ENCODE assay signal across 28 mouse cellular contexts in genomic region chr10:122705457-122705856, GRCm38 (mm10). TPM values are rescaled to one million over a fixed set of nuclear protein-coding genes. Genes with fewer than 3 reads are reported as not detected.
DNase-seq lines count a peak whose midpoint lies in the region; ATAC-seq and TF ChIP-seq lines count a peak whose summit lies in the region.
"Had no signal": no experiment of that assay in that cellular context is flagged by ENCODE, and none has a peak within 500 bp of the region (broad histone marks: within the 10 kb centered on the region; RNA-seq: fewer than 3 reads in every experiment).

No protein-coding gene starts in this region.

- no peaks in the 10 kb centered on the region for H3K27me3 ChIP-seq in hindbrain, embryonic 13.5 days
- no peaks in the 10 kb centered on the region for H3K27me3 ChIP-seq in hindbrain, embryonic 11.5 days (ENCODE audit: control insufficient read depth, insufficient read depth, low read length)
- H3K27me3 ChIP-seq in hindbrain, postnatal 0 days (ENCODE audit: insufficient read depth, low read length) = no peaks in the 10 kb centered on the region
- H3K27me3 ChIP-seq in hindbrain, embryonic 12.5 days = no peaks in the 10 kb centered on the region
- no peaks in the 10 kb centered on the region for H3K27me3 ChIP-seq in midbrain, postnatal 0 days (ENCODE audit: insufficient read depth, low read length)
- H3K27me3 ChIP-seq in midbrain, embryonic 15.5 days (replicated peaks) = no peaks in the 10 kb centered on the region
- H3K27me3 ChIP-seq: embryonic facial prominence, embryonic 13.5 days; forebrain, embryonic 13.5 days; heart, embryonic 13.5 days; intestine, embryonic 15.5 days; Patski had no signal

- H3K27ac ChIP-seq in hindbrain, embryonic 13.5 days = 0 out of 2 replicates have a peak overlapping the region, but pooled peaks have one; percentile 2
- no peak overlapping the region for H3K27ac ChIP-seq in hindbrain, embryonic 11.5 days (ENCODE audit: low read depth, low read length)
- peak overlapping the region; percentile 60 for H3K27ac ChIP-seq in hindbrain, postnatal 0 days
- H3K27ac ChIP-seq in hindbrain, embryonic 12.5 days = no peak overlapping the region
- no peak overlapping the region for H3K27ac ChIP-seq in midbrain, postnatal 0 days (ENCODE audit: low read depth, low read length)
- no peak overlapping the region for H3K27ac ChIP-seq in midbrain, embryonic 15.5 days
- H3K27ac ChIP-seq: embryonic facial prominence, embryonic 10.5 days; embryonic facial prominence, embryonic 13.5 days; forebrain, embryonic 13.5 days; heart, adult 2 months; heart, embryonic 10.5 days; heart, embryonic 13.5 days; intestine, embryonic 15.5 days had no signal

- H3K9ac ChIP-seq in hindbrain, embryonic 13.5 days = no peak overlapping the region
- H3K9ac ChIP-seq in hindbrain, embryonic 11.5 days (ENCODE audit: low read depth, low read length) = no peak overlapping the region
- H3K9ac ChIP-seq in hindbrain, postnatal 0 days (replicated peaks; ENCODE audit: low read length) = no peak overlapping the region
- H3K9ac ChIP-seq in hindbrain, embryonic 12.5 days = no peak overlapping the region
- no peak overlapping the region for H3K9ac ChIP-seq in midbrain, postnatal 0 days (replicated peaks; ENCODE audit: low read length, poor library complexity, severe bottlenecking)
- no peak overlapping the region for H3K9ac ChIP-seq in midbrain, embryonic 15.5 days
- H3K9ac ChIP-seq: embryonic facial prominence, embryonic 13.5 days; forebrain, embryonic 13.5 days; heart, embryonic 13.5 days; intestine, embryonic 15.5 days had no signal

- H3K4me3 ChIP-seq in hindbrain, embryonic 13.5 days = no peak overlapping the region
- no peak overlapping the region for H3K4me3 ChIP-seq in hindbrain, embryonic 11.5 days (ENCODE audit: low read depth, low read length)
- no peak overlapping the region for H3K4me3 ChIP-seq in hindbrain, postnatal 0 days (ENCODE audit: low read length)
- H3K4me3 ChIP-seq in hindbrain, embryonic 12.5 days = no peak overlapping the region
- H3K4me3 ChIP-seq in midbrain, postnatal 0 days (ENCODE audit: low read depth, low read length) = no peak overlapping the region
- no peak overlapping the region for H3K4me3 ChIP-seq in midbrain, embryonic 15.5 days
- H3K4me3 ChIP-seq: embryonic facial prominence, embryonic 10.5 days; embryonic facial prominence, embryonic 13.5 days; erythroblast, embryonic 14.5 days; forebrain, embryonic 13.5 days; heart, adult 2 months; heart, embryonic 10.5 days; heart, embryonic 13.5 days; intestine, embryonic 15.5 days had no signal

- no peak for ATAC-seq in hindbrain, embryonic 13.5 days (ENCODE audit: low FRiP score)
- no peak for ATAC-seq in hindbrain, embryonic 11.5 days (ENCODE audit: low FRiP score)
- peak; percentile 83 for ATAC-seq in hindbrain, postnatal 0 days
- no peak for ATAC-seq in hindbrain, embryonic 12.5 days (ENCODE audit: low FRiP score)
- no peak for ATAC-seq in midbrain, postnatal 0 days (ENCODE audit: low FRiP score)
- ATAC-seq in midbrain, embryonic 15.5 days (replicated peaks) = no peak
- ATAC-seq: forebrain, embryonic 13.5 days; forebrain, embryonic 16.5 days; intestine, embryonic 15.5 days had no signal

- no peaks in the 10 kb centered on the region for H3K36me3 ChIP-seq in hindbrain, embryonic 13.5 days
- H3K36me3 ChIP-seq in hindbrain, embryonic 11.5 days (ENCODE audit: control insufficient read depth, insufficient read depth, low read length) = no peaks in the 10 kb centered on the region
- H3K36me3 ChIP-seq in hindbrain, postnatal 0 days (ENCODE audit: insufficient read depth, low read length) = no peaks in the 10 kb centered on the region
- H3K36me3 ChIP-seq in hindbrain, embryonic 12.5 days = no peaks in the 10 kb centered on the region
- no peaks in the 10 kb centered on the region for H3K36me3 ChIP-seq in midbrain, postnatal 0 days (ENCODE audit: insufficient read depth, low read length)
- no peaks in the 10 kb centered on the region for H3K36me3 ChIP-seq in midbrain, embryonic 15.5 days (replicated peaks)
- H3K36me3 ChIP-seq: embryonic facial prominence, embryonic 10.5 days; embryonic facial prominence, embryonic 13.5 days; heart, embryonic 10.5 days; heart, embryonic 13.5 days; intestine, embryonic 15.5 days had no signal

- peak; percentile 2 for DNase-seq in cerebellum, adult 11-12 months
- no peak for DNase-seq in cerebellum, postnatal 25 days
- DNase-seq in hindbrain, embryonic 11.5 days (ENCODE audit: low spot score) = no peak
- peak; percentile 68 for DNase-seq in hindbrain, postnatal 0 days (ENCODE audit: low spot score)
- DNase-seq in midbrain, postnatal 0 days (ENCODE audit: low spot score) = peak; percentile 68
- DNase-seq: adrenal gland, postnatal 10 days; adrenal gland, postnatal 36 days; cerebellum, adult 18-20 months; cerebellum, adult 9-11 months; gastrocnemius, postnatal 10 days; gastrocnemius, postnatal 36 days; heart, adult 2 months; heart, postnatal 14 days; heart, postnatal 4 days; kidney, adult 11 months; kidney, adult 8-10 months had no signal

- no peak for TF ChIP-seq CTCF in hindbrain, postnatal 0 days (IDR thresholded peaks at IDR 0.05; ENCODE audit: low read depth)
- TF ChIP-seq CTCF in midbrain, postnatal 0 days (IDR thresholded peaks at IDR 0.05) = no peak

- WGBS in hindbrain, embryonic 13.5 days = 84% methylated on average over 6 of the region's 6 CpGs
- 86% methylated on average over 6 of the region's 6 CpGs for WGBS in hindbrain, embryonic 11.5 days
- WGBS in hindbrain, postnatal 0 days = 64% methylated on average over 6 of the region's 6 CpGs
- 84% methylated on average over 6 of the region's 6 CpGs for WGBS in hindbrain, embryonic 12.5 days
- 86% methylated on average over 6 of the region's 6 CpGs for WGBS in midbrain, postnatal 0 days
- 82% methylated on average over 6 of the region's 6 CpGs for WGBS in midbrain, embryonic 15.5 days

- peaks cover 17% of the 10 kb centered on the region; the same call in 1 of the 2 replicates for H3K4me1 ChIP-seq in hindbrain, embryonic 13.5 days (replicated peaks)
- H3K4me1 ChIP-seq in hindbrain, embryonic 11.5 days (replicated peaks; ENCODE audit: control insufficient read depth, insufficient read depth, low read length) = no peaks in the 10 kb centered on the region
- H3K4me1 ChIP-seq in hindbrain, postnatal 0 days (ENCODE audit: insufficient read depth, low read length) = no peaks in the 10 kb centered on the region
- H3K4me1 ChIP-seq in hindbrain, embryonic 12.5 days = peaks cover 3% of the 10 kb centered on the region; the same call in 1 of the 2 replicates
- 0 out of 2 replicates have a peak, but pooled peaks cover 3% of the 10 kb centered on the region for H3K4me1 ChIP-seq in midbrain, postnatal 0 days (ENCODE audit: insufficient read depth, low read length)
- H3K4me1 ChIP-seq in midbrain, embryonic 15.5 days = peaks cover 8% of the 10 kb centered on the region; the same call in 1 of the 2 replicates
- H3K4me1 ChIP-seq: heart, embryonic 10.5 days; intestine, embryonic 15.5 days had no signal

- no peak overlapping the region for H3K4me2 ChIP-seq in hindbrain, embryonic 13.5 days
- H3K4me2 ChIP-seq in hindbrain, embryonic 11.5 days (replicated peaks; ENCODE audit: low read depth, low read length) = no peak overlapping the region
- H3K4me2 ChIP-seq in hindbrain, postnatal 0 days (ENCODE audit: low read depth, low read length) = no peak overlapping the region
- H3K4me2 ChIP-seq in hindbrain, embryonic 12.5 days (replicated peaks) = no peak overlapping the region
- no peak overlapping the region for H3K4me2 ChIP-seq in midbrain, postnatal 0 days (ENCODE audit: low read depth, low read length, poor library complexity, severe bottlenecking)
- no peak overlapping the region for H3K4me2 ChIP-seq in midbrain, embryonic 15.5 days
- H3K4me2 ChIP-seq: embryonic facial prominence, embryonic 13.5 days; forebrain, embryonic 13.5 days; heart, embryonic 13.5 days; intestine, embryonic 15.5 days had no signal

- no peaks in the 10 kb centered on the region for H3K9me3 ChIP-seq in hindbrain, embryonic 13.5 days
- H3K9me3 ChIP-seq in hindbrain, embryonic 11.5 days (ENCODE audit: control insufficient read depth, low read length) = no peaks in the 10 kb centered on the region
- H3K9me3 ChIP-seq in hindbrain, postnatal 0 days (ENCODE audit: low read length) = no peaks in the 10 kb centered on the region
- H3K9me3 ChIP-seq in hindbrain, embryonic 12.5 days (replicated peaks) = no peaks in the 10 kb centered on the region
- H3K9me3 ChIP-seq in midbrain, postnatal 0 days (ENCODE audit: low read length) = no peaks in the 10 kb centered on the region
- H3K9me3 ChIP-seq in midbrain, embryonic 15.5 days = no peaks in the 10 kb centered on the region
- H3K9me3 ChIP-seq: embryonic facial prominence, embryonic 10.5 days; embryonic facial prominence, embryonic 13.5 days; forebrain, embryonic 13.5 days; heart, embryonic 10.5 days; heart, embryonic 13.5 days; intestine, embryonic 15.5 days had no signal

RNA-seq across cellular contexts. Expression of gene Ppm1h, which starts 26.9 kb away (rescaled TPM):
- 20.3 and 20.6 TPM in 2 replicates for polyA plus RNA-seq in hindbrain, embryonic 13.5 days (2015; fragmentation: Nextera tagmentation; extraction: Ambion mirVana)
- 8.1 and 9.7 TPM in 2 replicates for polyA plus RNA-seq in hindbrain, embryonic 11.5 days (2014; fragmentation: Nextera tagmentation; extraction: Ambion mirVana)
- 50.6 and 60.2 TPM in 2 replicates for total RNA-seq in hindbrain, postnatal 0 days (2014; rRNA removed)
- 50.3 and 54.9 TPM in 2 replicates for polyA plus RNA-seq in hindbrain, postnatal 0 days (2015; fragmentation: Nextera tagmentation; extraction: Ambion mirVana)
- 11.8 and 12.9 TPM in 2 replicates for polyA plus RNA-seq in hindbrain, embryonic 12.5 days (2016; fragmentation: Nextera tagmentation; extraction: Ambion mirVana)
- total RNA-seq in midbrain, postnatal 0 days (2014; rRNA removed) = 34.8 and 42.8 TPM in 2 replicates
- 25.9 and 28.0 TPM in 2 replicates for polyA plus RNA-seq in midbrain, postnatal 0 days (2015; fragmentation: Nextera tagmentation; extraction: Ambion mirVana)
- polyA plus RNA-seq in midbrain, embryonic 15.5 days (2015; fragmentation: Nextera tagmentation; extraction: Ambion mirVana) = 20.7 and 21.4 TPM in 2 replicates
- polyA plus RNA-seq: erythroblast, embryonic 14.5 days had no signal

Comparison
In these comparisons a context has a peak if more than half of its experiments do, and no peak if none do; other contexts are left out.
1. DNase-seq: peak in cerebellum, adult 11-12 months (single experiment), hindbrain, postnatal 0 days (single experiment) and midbrain, postnatal 0 days (single experiment); none in cerebellum, postnatal 25 days (0 of 2) and hindbrain, embryonic 11.5 days (single experiment).
2. H3K27ac ChIP-seq: peak in hindbrain, embryonic 13.5 days (single experiment) and hindbrain, postnatal 0 days (single experiment); none in hindbrain, embryonic 11.5 days (single experiment), hindbrain, embryonic 12.5 days (single experiment), midbrain, postnatal 0 days (single experiment) and midbrain, embryonic 15.5 days (single experiment).